Mouse (Mus musculus) right cerebral cortex, postnatal 36 days (tissue): ENCODE results near the gene Pgghg.

Source experiments
- DNase-seq, 2 experiments: peaks; one replicate each; pipeline ENCODE4 v3.0.0; 2022; ENCODE audit warnings: low spot score in 2 of 2, mixed read lengths in 1 of 2

The Pgghg gene

DNA sequence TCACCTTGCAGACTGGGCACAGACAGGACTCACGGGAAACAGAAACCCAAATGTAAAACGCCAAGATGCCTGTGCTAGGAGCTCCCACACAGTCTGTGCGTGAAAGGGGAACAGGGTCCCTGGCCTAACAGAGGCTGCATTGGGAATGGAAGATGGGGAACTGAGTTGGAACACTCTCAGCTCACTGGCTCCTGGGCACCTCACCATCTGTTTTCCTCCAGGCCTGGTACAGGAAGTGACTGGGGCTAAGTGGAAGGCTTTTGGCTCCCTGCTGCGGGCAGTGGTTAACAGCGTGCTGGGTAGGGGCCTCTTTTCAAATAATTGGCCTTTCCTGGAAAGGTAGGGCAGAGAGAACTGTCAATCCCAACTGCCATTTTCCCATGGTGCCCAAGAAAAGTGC is 49.4 kb downstream of the Pgghg start:
- DNase-seq, result no peak

DNA sequence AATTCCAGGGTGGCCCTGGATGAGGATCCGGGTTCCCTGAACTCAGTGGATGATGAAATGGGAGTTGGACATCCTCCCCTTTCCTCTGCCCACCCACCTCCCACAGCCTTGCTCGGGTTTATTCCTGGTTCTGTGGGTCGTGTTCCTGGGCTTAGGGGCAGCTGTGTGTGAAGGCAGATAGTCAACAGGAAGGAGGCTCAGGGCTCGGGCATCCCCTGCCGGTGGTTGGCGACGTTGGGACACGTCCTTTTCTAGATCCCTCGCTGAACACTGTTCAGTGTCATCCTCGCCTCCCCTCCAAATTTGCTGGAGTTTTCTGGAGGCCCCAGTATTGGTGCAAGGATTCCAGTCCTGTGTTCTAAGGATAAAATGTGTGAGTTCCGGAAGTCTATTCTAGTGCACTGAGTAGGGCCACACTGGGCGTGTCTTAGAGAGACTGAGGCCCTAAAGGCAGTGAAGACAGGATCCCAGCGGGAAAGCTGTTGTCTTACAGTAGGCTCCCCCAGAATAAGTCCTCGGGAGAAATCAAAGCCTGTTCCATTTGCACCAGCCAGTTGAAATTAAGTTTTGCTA is 50.0 kb downstream of the Pgghg start:
- DNase-seq, result no peak
